Comparison of ENCODE assay signal across 21 mouse cellular contexts in the genomic region with DNA sequence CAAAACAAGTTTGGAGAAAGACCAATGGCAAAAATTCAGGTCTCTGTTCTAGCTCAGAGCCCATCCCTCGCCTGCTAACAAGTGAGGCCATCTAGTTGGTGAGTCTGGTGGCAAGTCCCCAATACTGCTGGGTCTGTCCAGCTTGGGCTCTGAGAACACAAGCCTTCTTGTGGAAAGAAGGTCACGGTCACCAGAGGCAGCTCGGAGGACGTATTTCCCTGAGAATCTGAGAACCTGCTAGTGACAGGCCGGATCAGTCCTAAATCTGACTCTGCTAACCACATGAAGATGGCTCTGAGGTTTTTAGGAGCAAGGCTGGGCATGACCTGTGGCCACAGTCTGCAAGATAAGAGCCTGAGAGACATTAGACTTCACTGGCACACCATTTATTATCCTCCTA. TPM values are rescaled to one million over a fixed set of nuclear protein-coding genes. Genes with fewer than 3 reads are reported as not detected.
"Had no signal": no experiment of that assay in that cellular context is flagged by ENCODE, and none has a peak within 500 bp of the region (broad histone marks: within the 10 kb centered on the region; RNA-seq: fewer than 3 reads in every experiment).

No protein-coding gene starts in this region.

- DNase-seq: gastrocnemius, adult 2 months; gastrocnemius, postnatal 10 days; gastrocnemius, postnatal 25 days; heart, adult 18-20 months; heart, postnatal 10 days; kidney, adult 18-20 months; kidney, adult 8-10 months; kidney, postnatal 10 days; kidney, postnatal 25 days; kidney, postnatal 4 days; left cerebral cortex, postnatal 4 days had no signal

RNA-seq across cellular contexts. Expression of gene D330020A13Rik, which starts 47.5 kb away (rescaled TPM):
- total RNA-seq: gastrocnemius, adult 2 months; granulocyte monocyte progenitor cell, adult 5-6 weeks; heart, adult 18-20 months; heart, adult 8-10 months; heart, postnatal 10 days; heart, postnatal 25 days; hematopoietic stem cell, adult 5-6 weeks; layer of hippocampus, adult 2 months; layer of hippocampus, postnatal 10 days; layer of hippocampus, postnatal 25 days; left cerebral cortex, adult 2 months; left cerebral cortex, postnatal 14 days; left cerebral cortex, postnatal 4 days; liver, adult 2 months had no signal

RNA-seq across cellular contexts. Expression of gene B4galnt3, which starts 47.7 kb away (rescaled TPM):
- total RNA-seq: granulocyte monocyte progenitor cell, adult 5-6 weeks; hematopoietic stem cell, adult 5-6 weeks had no signal
